Mouse (Mus musculus) C2C12 (cell line): ENCODE data around the gene Klf5. TPM values are rescaled to one million over a fixed set of nuclear protein-coding genes. Genes with fewer than 3 reads are reported as not detected.

ENCODE experiments used
- H3K27me3 ChIP-seq: one replicate; pipeline ENCODE4 v1.6.1; 2011; ENCODE audit not compliant: control insufficient read depth, insufficient read depth, insufficient read length
- H3K36me3 ChIP-seq: one replicate; pipeline ENCODE4 v1.6.1; 2011; ENCODE audit not compliant: control insufficient read depth, insufficient read depth
- H3K4me3 ChIP-seq: one replicate; pipeline ENCODE4 v1.5.1; 2011; ENCODE audit warnings: mild to moderate bottlenecking, control low read depth; ENCODE audit not compliant: poor library complexity, insufficient read depth, severe bottlenecking
- H3K79me2 ChIP-seq: one replicate; pipeline ENCODE4 v1.6.1; 2011; ENCODE audit not compliant: control insufficient read depth, insufficient read depth
- H3K79me3 ChIP-seq: one replicate; pipeline ENCODE4 v1.6.1; 2011; ENCODE audit warnings: low read depth, control low read depth
- H3ac ChIP-seq: one replicate; pipeline ENCODE3; 2011; ENCODE audit warnings: low read depth; ENCODE audit not compliant: control insufficient read depth, insufficient read length
- CEBPB ChIP-seq: IDR thresholded peaks from one replicate; pipeline ENCODE4 v1.6.1; 2011; ENCODE audit warnings: low read depth, mild to moderate bottlenecking, control low read depth, moderate library complexity
- CTCF ChIP-seq: IDR thresholded peaks from one replicate; pipeline ENCODE4 v1.5.1; 2011; ENCODE audit not compliant: control insufficient read depth, insufficient read depth, insufficient read length
- FOSL1 ChIP-seq: IDR thresholded peaks from one replicate; pipeline ENCODE4 v1.8.0; 2011; ENCODE audit warnings: mild to moderate bottlenecking, low read length; ENCODE audit not compliant: poor library complexity, insufficient read depth, severe bottlenecking
- MAX ChIP-seq: IDR thresholded peaks from one replicate; pipeline ENCODE4 v1.6.1; 2011; ENCODE audit warnings: mild to moderate bottlenecking, control low read depth
- MYOD1 ChIP-seq: IDR thresholded peaks from one replicate; pipeline ENCODE4 v1.6.1; 2011; ENCODE audit warnings: low read depth; ENCODE audit not compliant: control insufficient read depth, insufficient read length
- MYOG ChIP-seq: IDR thresholded peaks from one replicate; pipeline ENCODE4 v1.6.1; 2011; ENCODE audit not compliant: control insufficient read depth, insufficient read length; ENCODE audit errors: extremely low read depth
- USF1 ChIP-seq: IDR thresholded peaks from one replicate; pipeline ENCODE4 v1.6.1; 2011; ENCODE audit warnings: low read depth, mild to moderate bottlenecking, control low read depth, moderate library complexity
- polyA plus RNA-seq: library from polyadenylated mRNA; unstranded; fragments of >200 nt; fragmentation: generic; extraction: Trizol; gene quantifications from one replicate; pipeline ENCODE4 v1.2.1, GENCODE M21; 2012; ENCODE audit warnings: missing spikeins

The Klf5 gene
- polyA plus RNA-seq, 1 experiment, result 26.7 TPM

GRCm38 (mm10) chr14:99339021-99339420, 40.5 kb downstream of the Klf5 start:
- H3K27me3 ChIP-seq, result no peaks in the 10 kb centered on the region
- TF ChIP-seq USF1 (no peak), MYOD1 (no peak), CTCF (no peak), MYOG (no peak), FOSL1 (no peak), MAX (no peak), CEBPB (no peak)
- H3ac ChIP-seq, result no peak overlapping the region
- no peaks in the 10 kb centered on the region for H3K79me3 ChIP-seq
- no peaks in the 10 kb centered on the region for H3K79me2 ChIP-seq
- no peak overlapping the region for H3K4me3 ChIP-seq
- no peaks in the 10 kb centered on the region for H3K36me3 ChIP-seq

- Histone ChIP-seq H3K79me2 (no peaks in the 10 kb centered on the region), H3K4me3 (no peak overlapping the region), H3K36me3 (no peaks in the 10 kb centered on the region), H3ac (no peak overlapping the region), H3K27me3 (no peaks in the 10 kb centered on the region), H3K79me3 (no peaks in the 10 kb centered on the region)
- TF ChIP-seq CEBPB, result no peak
- TF ChIP-seq USF1, result no peak
- TF ChIP-seq MYOD1, result no peak
- no peak for TF ChIP-seq MAX
- TF ChIP-seq CTCF, result no peak
- no peak for TF ChIP-seq MYOG
- no peak for TF ChIP-seq FOSL1
Measured at GRCm38 (mm10) chr14:99339681-99340522, 41.4 kb downstream of the Klf5 start.

GRCm38 (mm10) chr14:99340703-99341102, 42.2 kb downstream of the Klf5 start:
- Histone ChIP-seq H3K27me3 (no peaks in the 10 kb centered on the region), H3ac (no peak overlapping the region), H3K79me3 (no peaks in the 10 kb centered on the region), H3K36me3 (no peaks in the 10 kb centered on the region), H3K4me3 (no peak overlapping the region), H3K79me2 (no peaks in the 10 kb centered on the region)
- TF ChIP-seq MYOD1, result no peak
- no peak for TF ChIP-seq MYOG
- TF ChIP-seq MAX, result no peak
- TF ChIP-seq FOSL1, result no peak
- TF ChIP-seq USF1, result no peak
- TF ChIP-seq CEBPB, result no peak
- TF ChIP-seq CTCF, result no peak

GRCm38 (mm10) chr14:99348175-99348764, 49.8 kb downstream of the Klf5 start:
- H3K36me3 ChIP-seq, result no peaks in the 10 kb centered on the region
- no peak overlapping the region for H3ac ChIP-seq
- no peak for TF ChIP-seq FOSL1
- H3K4me3 ChIP-seq, result no peak overlapping the region
- no peaks in the 10 kb centered on the region for H3K27me3 ChIP-seq
- no peaks in the 10 kb centered on the region for H3K79me3 ChIP-seq
- no peaks in the 10 kb centered on the region for H3K79me2 ChIP-seq

- Histone ChIP-seq H3K27me3 (no peaks in the 10 kb centered on the region), H3K79me3 (no peaks in the 10 kb centered on the region), H3K4me3 (no peak overlapping the region), H3ac (no peak overlapping the region), H3K36me3 (no peaks in the 10 kb centered on the region), H3K79me2 (no peaks in the 10 kb centered on the region)
- no peak for TF ChIP-seq MYOD1
- TF ChIP-seq CTCF, result no peak
- no peak for TF ChIP-seq USF1
- no peak for TF ChIP-seq MYOG
- TF ChIP-seq CEBPB, result no peak
- no peak for TF ChIP-seq MAX
- no peak for TF ChIP-seq FOSL1
Measured at GRCm38 (mm10) chr14:99349606-99350005, 51.1 kb downstream of the Klf5 start.

- Histone ChIP-seq H3K36me3 (no peaks in the 10 kb centered on the region), H3K4me3 (no peak overlapping the region), H3K79me2 (no peaks in the 10 kb centered on the region), H3K79me3 (no peaks in the 10 kb centered on the region), H3ac (no peak overlapping the region), H3K27me3 (no peaks in the 10 kb centered on the region)
- TF ChIP-seq FOSL1 (no peak), MAX (no peak), MYOG (no peak), CEBPB (no peak), USF1 (no peak)
Measured at GRCm38 (mm10) chr14:99352989-99353388, 54.5 kb downstream of the Klf5 start.
